Mouse (Mus musculus) embryonic facial prominence, embryonic 14.5 days (tissue): ENCODE measurements around the gene Serf1. TPM values are rescaled to one million over a fixed set of nuclear protein-coding genes. Genes with fewer than 3 reads are reported as not detected.
"Not testable (repeated sequence)": the region's sequence is repeated elsewhere in the genome, so short reads cannot be mapped to it uniquely, and the experiment has no call there.

ENCODE experiments used
- ATAC-seq: fragments of 200-750 bp; cut with Nextera tagmentation; 2 replicates; pipeline ENCODE4 v1.8.0; 2017; ENCODE audit warnings: low read depth, moderate number of reproducible peaks, moderate TSS enrichment
- DNase-seq: peaks from one replicate; pipeline ENCODE4 v3.0.0-alpha.2; 2015; ENCODE audit warnings: low spot score
- H3K27ac ChIP-seq: fragments of 300-500 bp; sonication (generic); replicated peaks from 2 replicates; pipeline ENCODE4 v1.5.1; 2014; ENCODE audit warnings: low read depth, mild to moderate bottlenecking, low read length, moderate library complexity
- H3K27me3 ChIP-seq: fragments of 300-500 bp; sonication (generic); replicated peaks from 2 replicates; pipeline ENCODE4 v1.6.1; 2014; ENCODE audit warnings: low read length; ENCODE audit not compliant: control insufficient read depth, insufficient read depth
- H3K36me3 ChIP-seq: fragments of 300-500 bp; sonication (generic); 2 replicates; pipeline ENCODE4 v1.6.1; 2014; ENCODE audit warnings: low read length, mixed read lengths; ENCODE audit not compliant: control insufficient read depth, insufficient read depth
- H3K4me1 ChIP-seq: fragments of 300-500 bp; sonication (generic); 2 replicates; pipeline ENCODE4 v1.6.1; 2014; ENCODE audit warnings: antibody characterized with exemption, low read length; ENCODE audit not compliant: control insufficient read depth, insufficient read depth
- H3K4me2 ChIP-seq: fragments of 300-500 bp; sonication (generic); 2 replicates; pipeline ENCODE4 v1.6.1; 2014; ENCODE audit warnings: low read depth, mild to moderate bottlenecking, low read length, moderate library complexity, mixed read lengths
- H3K4me3 ChIP-seq: fragments of 300-500 bp; sonication (generic); 2 replicates; pipeline ENCODE4 v1.5.1; 2014; ENCODE audit warnings: low read depth, mild to moderate bottlenecking, low read length
- H3K9ac ChIP-seq: fragments of 300-500 bp; sonication (generic); 2 replicates; pipeline ENCODE4 v1.6.1; 2014; ENCODE audit warnings: low read depth, mild to moderate bottlenecking, low read length, moderate library complexity, mixed read lengths
- H3K9me3 ChIP-seq: fragments of 300-500 bp; sonication (generic); 2 replicates; pipeline ENCODE4 v1.6.1; 2016; ENCODE audit warnings: low read length; ENCODE audit not compliant: control insufficient read depth
- WGBS: fragments of 180-500 bp; shearing (Covaris S2); extraction: QIAGEN DNeasy Blood & Tissue Kit; methylation state at CpG from one replicate; pipeline ENCODE4 v1.1.7; 2014; 5-methylcytosine and 5-hydroxymethylcytosine counted together
- polyA plus RNA-seq: library from polyadenylated mRNA; unstranded; fragments of >200 nt; fragmentation: Nextera tagmentation; extraction: Ambion mirVana; gene quantifications from 2 replicates; pipeline ENCODE4 v1.2.1, GENCODE M21; 2014

Gene Serf1
- polyA plus RNA-seq, 1 experiment from 2014 or later, result 161 TPM

GRCm38 (mm10) chr13:100123970-100124369 is 16.2 kb downstream of the Serf1 start:
- Histone ChIP-seq H3K27me3 (no peaks in the 10 kb centered on the region), H3K36me3 (peaks cover 23% of the 10 kb centered on the region), H3K27ac (no peak overlapping the region), H3K9ac (peak overlapping the region; percentile 91; the same call in 1 of the 2 replicates), H3K4me2 (peak overlapping the region; percentile 90), H3K9me3 (no peaks in the 10 kb centered on the region), H3K4me1 (peaks cover 8% of the 10 kb centered on the region), H3K4me3 (peak overlapping the region; percentile 93)
- 90% methylated on average over 3 of the region's 3 CpGs for WGBS
- no peak for DNase-seq
- ATAC-seq, result no peak

- Histone ChIP-seq H3K9me3 (no peaks in the 10 kb centered on the region), H3K36me3 (peaks cover 27% of the 10 kb centered on the region), H3K9ac (peak within 1 kb of the TSS; percentile 91), H3K27me3 (no peaks in the 10 kb centered on the region), H3K4me1 (peaks cover 8% of the 10 kb centered on the region), H3K4me2 (peak within 1 kb of the TSS; percentile 90), H3K27ac (peak within 1 kb of the TSS; percentile 54; the same call in 1 of the 2 replicates), H3K4me3 (peak within 1 kb of the TSS; percentile 93)
- WGBS, result 5% methylated on average over 36 of the region's 42 CpGs
- DNase-seq, result peak; percentile 97
- peak; percentile 99 for ATAC-seq
Measured at GRCm38 (mm10) chr13:100124423-100125257, 16.8 kb downstream of the Serf1 start, which contains the start of gene Smn1. Smn1 (plus strand) TSS chr13:100124852.

- ATAC-seq (no peak), DNase-seq (no peak)
- H3K9me3 ChIP-seq, result no peaks in the 10 kb centered on the region
- peak overlapping the region; percentile 93 for H3K4me3 ChIP-seq
- H3K4me2 ChIP-seq, result peak overlapping the region; percentile 90
- H3K4me1 ChIP-seq, result peaks cover 8% of the 10 kb centered on the region
- WGBS, result 4% methylated on average over 10 of the region's 10 CpGs
- H3K36me3 ChIP-seq, result peaks cover 27% of the 10 kb centered on the region
- H3K27ac ChIP-seq, result no peak overlapping the region
- no peaks in the 10 kb centered on the region for H3K27me3 ChIP-seq
- peak overlapping the region; percentile 91 for H3K9ac ChIP-seq
Measured at GRCm38 (mm10) chr13:100125258-100125643, 17.4 kb downstream of the Serf1 start.

GRCm38 (mm10) chr13:100141646-100142314 is 34.0 kb downstream of the Serf1 start:
- 81% methylated on average over 8 of the region's 8 CpGs for whole genome bisulfite sequencing
- H3K4me1 ChIP-seq, result no peaks in the 10 kb centered on the region
- peaks cover 23% of the 10 kb centered on the region for H3K36me3 ChIP-seq
- no peak for DNase-seq
- no peak for ATAC-seq
- no peak overlapping the region for H3K27ac ChIP-seq
- no peaks in the 10 kb centered on the region for H3K27me3 ChIP-seq
- H3K4me2 ChIP-seq, result no peak overlapping the region
- no peak overlapping the region for H3K4me3 ChIP-seq
- no peaks in the 10 kb centered on the region for H3K9me3 ChIP-seq
- no peak overlapping the region for H3K9ac ChIP-seq

- ATAC-seq, result no peak
- no peak overlapping the region for H3K27ac ChIP-seq
- no peaks in the 10 kb centered on the region for H3K27me3 ChIP-seq
- no peaks in the 10 kb centered on the region for H3K36me3 ChIP-seq
- H3K9ac ChIP-seq, result no peak overlapping the region
- H3K4me2 ChIP-seq, result no peak overlapping the region
- H3K4me3 ChIP-seq, result no peak overlapping the region
- no peaks in the 10 kb centered on the region for H3K4me1 ChIP-seq
- 41% methylated on average over 1 of the region's 1 CpGs for WGBS
- H3K9me3 ChIP-seq, result no peaks in the 10 kb centered on the region
- no peak for DNase-seq
Measured at GRCm38 (mm10) chr13:100152659-100153058, 44.8 kb downstream of the Serf1 start.

GRCm38 (mm10) chr13:100156624-100157023 is 48.8 kb downstream of the Serf1 start:
- 87% methylated on average over 3 of the region's 3 CpGs for WGBS
- no peaks in the 10 kb centered on the region for H3K36me3 ChIP-seq
- H3K4me2 ChIP-seq, result no peak overlapping the region
- H3K27me3 ChIP-seq, result no peaks in the 10 kb centered on the region
- DNase-seq (no peak), ATAC-seq (no peak)
- no peak overlapping the region for H3K9ac ChIP-seq
- H3K27ac ChIP-seq, result no peak overlapping the region
- H3K4me1 ChIP-seq, result no peaks in the 10 kb centered on the region
- H3K9me3 ChIP-seq, result no peaks in the 10 kb centered on the region
- no peak overlapping the region for H3K4me3 ChIP-seq

- not testable (repeated sequence) for H3K27me3 ChIP-seq, H3K4me2 ChIP-seq, H3K9me3 ChIP-seq, DNase-seq, ATAC-seq, H3K4me1 ChIP-seq, H3K9ac ChIP-seq, H3K4me3 ChIP-seq, H3K27ac ChIP-seq, H3K36me3 ChIP-seq
- WGBS, result 83% methylated on average over 11 of the region's 11 CpGs
Measured at GRCm38 (mm10) chr13:100161171-100161870, 53.5 kb downstream of the Serf1 start.

- not testable (repeated sequence) for H3K36me3 ChIP-seq, H3K4me1 ChIP-seq, ATAC-seq, H3K9me3 ChIP-seq, H3K27ac ChIP-seq, H3K4me3 ChIP-seq, H3K4me2 ChIP-seq, DNase-seq, H3K27me3 ChIP-seq, H3K9ac ChIP-seq
Measured at GRCm38 (mm10) chr13:100162467-100162866, 54.7 kb downstream of the Serf1 start.
